Mouse (Mus musculus): ENCODE measurements around the gene Gale.

DNA sequence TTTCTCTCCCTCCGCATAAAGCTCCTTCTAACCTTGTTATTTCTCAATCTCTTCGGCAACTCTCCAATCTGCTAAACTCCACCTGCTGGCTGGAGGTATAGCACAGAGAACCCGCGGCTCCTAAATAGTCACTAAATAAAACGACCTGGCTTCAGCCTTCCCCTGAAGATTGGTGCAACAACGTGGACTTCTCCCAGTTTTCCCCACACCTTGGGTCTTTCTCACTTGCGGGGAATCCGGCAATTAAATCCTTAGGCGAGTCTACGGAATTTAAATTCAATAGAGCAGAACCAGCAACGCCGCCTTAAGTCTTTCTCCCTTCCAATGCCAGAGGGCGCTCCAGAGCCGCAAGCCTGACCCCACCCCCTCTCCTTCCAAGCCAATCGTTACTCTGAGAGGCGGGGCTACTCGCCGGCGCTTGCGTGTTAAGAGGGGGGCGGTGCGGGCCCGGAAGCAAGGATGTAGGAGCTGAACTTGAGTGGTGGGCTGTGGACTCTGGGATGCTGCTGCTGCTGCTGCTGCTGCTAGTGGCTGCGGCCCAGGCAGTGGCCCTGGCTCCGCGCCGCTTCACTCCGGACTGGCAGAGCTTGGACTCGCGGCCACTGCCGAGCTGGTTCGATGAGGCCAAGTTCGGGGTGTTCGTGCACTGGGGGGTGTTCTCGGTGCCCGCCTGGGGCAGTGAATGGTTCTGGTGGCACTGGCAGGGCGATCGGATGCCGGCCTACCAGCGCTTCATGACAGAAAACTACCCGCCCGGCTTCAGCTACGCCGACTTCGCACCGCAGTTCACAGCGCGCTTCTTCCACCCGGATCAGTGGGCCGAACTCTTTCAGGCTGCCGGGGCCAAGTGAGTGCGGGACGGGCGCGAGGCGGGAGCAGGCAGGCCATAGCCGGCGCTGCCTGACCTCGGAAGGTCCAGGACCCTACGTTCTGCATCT is 43.0 kb upstream of the Gale start, which contains the start of gene Fuca1:
- TF ChIP-seq CTCF (IDR thresholded peaks at IDR 0.05; ENCODE audit: low read depth, low read length) (peak; percentile 62), EP300 (IDR thresholded peaks at IDR 0.05; ENCODE audit: insufficient read depth, low read depth, low read length) (0 out of 2 replicates have a peak, but pooled peaks have one; percentile 4), POLR2A (IDR thresholded peaks at IDR 0.05; ENCODE audit: insufficient read depth, low read length) (peak; percentile 71)

Data from ES-Bruce4 (cell line).